In the genomic region with DNA sequence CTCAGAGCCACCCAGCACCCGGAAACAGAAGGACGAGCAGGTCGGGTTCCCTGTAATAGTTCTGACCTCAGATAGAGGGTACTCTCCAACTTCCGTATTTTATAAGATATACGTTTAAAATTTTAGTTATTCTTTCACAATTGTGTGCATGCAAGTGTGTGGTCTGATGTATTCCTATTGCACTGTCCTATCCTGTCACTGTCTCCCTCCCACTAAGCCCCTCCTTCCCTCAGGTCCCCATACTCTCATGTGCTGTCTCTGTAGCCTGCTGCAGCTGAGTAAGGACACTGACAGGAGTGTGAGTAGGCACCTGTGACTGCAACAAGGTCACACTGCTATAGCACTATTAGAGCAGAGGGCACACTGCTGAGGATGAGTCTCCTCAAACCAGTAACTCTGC, we compare ENCODE assay signal across 28 mouse cellular contexts. TPM values are rescaled to one million over a fixed set of nuclear protein-coding genes. Genes with fewer than 3 reads are reported as not detected.
"Had no signal": no experiment of that assay in that cellular context is flagged by ENCODE, and none has a peak within 500 bp of the region (broad histone marks: within the 10 kb centered on the region; RNA-seq: fewer than 3 reads in every experiment).

No protein-coding gene starts in this region.

- H3K27ac ChIP-seq: embryonic facial prominence, embryonic 10.5 days; embryonic facial prominence, embryonic 12.5 days; embryonic facial prominence, embryonic 13.5 days; embryonic facial prominence, embryonic 15.5 days; forebrain, embryonic 10.5 days; forebrain, embryonic 12.5 days; forebrain, embryonic 13.5 days; forebrain, embryonic 15.5 days; gastrocnemius, adult 2 months had no signal

- H3K27me3 ChIP-seq: embryonic facial prominence, embryonic 12.5 days; embryonic facial prominence, embryonic 13.5 days; embryonic facial prominence, embryonic 15.5 days; forebrain, embryonic 12.5 days; forebrain, embryonic 13.5 days; forebrain, embryonic 15.5 days had no signal

- H3K4me3 ChIP-seq: embryonic facial prominence, embryonic 10.5 days; embryonic facial prominence, embryonic 12.5 days; embryonic facial prominence, embryonic 13.5 days; embryonic facial prominence, embryonic 15.5 days; erythroblast, embryonic 14.5 days; forebrain, embryonic 10.5 days; forebrain, embryonic 12.5 days; forebrain, embryonic 13.5 days; forebrain, embryonic 15.5 days; gastrocnemius, adult 2 months had no signal

- ATAC-seq: forebrain, embryonic 13.5 days; forebrain, embryonic 14.5 days; forebrain, embryonic 15.5 days; forebrain, embryonic 16.5 days; forebrain, postnatal 0 days had no signal

- DNase-seq: cerebellum, adult 18-20 months; cerebellum, adult 2 months; cerebellum, adult 8-10 months; cerebellum, adult 9-10 months; cerebellum, adult 9-11 months; cerebellum, postnatal 10 days; cerebellum, postnatal 14 days; cerebellum, postnatal 25 days; cerebellum, postnatal 36 days; embryo, embryonic 11 days; forebrain, postnatal 0 days; gastrocnemius, adult 2 months; gastrocnemius, postnatal 10 days; gastrocnemius, postnatal 14 days; gastrocnemius, postnatal 25 days; gastrocnemius, postnatal 36 days; heart, adult 11 months had no signal

- H3K9me3 ChIP-seq: embryonic facial prominence, embryonic 10.5 days; embryonic facial prominence, embryonic 12.5 days; embryonic facial prominence, embryonic 13.5 days; embryonic facial prominence, embryonic 15.5 days; forebrain, embryonic 10.5 days; forebrain, embryonic 12.5 days; forebrain, embryonic 13.5 days; forebrain, embryonic 15.5 days had no signal

- H3K4me2 ChIP-seq: embryonic facial prominence, embryonic 12.5 days; embryonic facial prominence, embryonic 13.5 days; embryonic facial prominence, embryonic 15.5 days; forebrain, embryonic 12.5 days; forebrain, embryonic 13.5 days; forebrain, embryonic 15.5 days had no signal

- H3K9ac ChIP-seq: embryonic facial prominence, embryonic 12.5 days; embryonic facial prominence, embryonic 13.5 days; embryonic facial prominence, embryonic 15.5 days; forebrain, embryonic 12.5 days; forebrain, embryonic 13.5 days; forebrain, embryonic 15.5 days; forebrain, postnatal 0 days had no signal

- H3K4me1 ChIP-seq: embryonic facial prominence, embryonic 12.5 days; embryonic facial prominence, embryonic 13.5 days; forebrain, embryonic 10.5 days; forebrain, embryonic 12.5 days had no signal

RNA-seq across cellular contexts. Expression of gene Kif1b, which starts 53.2 kb away (rescaled TPM):
- polyA plus RNA-seq: erythroblast, embryonic 14.5 days had no signal
